ENCODE assay signal across 28 mouse cellular contexts in the genomic region with DNA sequence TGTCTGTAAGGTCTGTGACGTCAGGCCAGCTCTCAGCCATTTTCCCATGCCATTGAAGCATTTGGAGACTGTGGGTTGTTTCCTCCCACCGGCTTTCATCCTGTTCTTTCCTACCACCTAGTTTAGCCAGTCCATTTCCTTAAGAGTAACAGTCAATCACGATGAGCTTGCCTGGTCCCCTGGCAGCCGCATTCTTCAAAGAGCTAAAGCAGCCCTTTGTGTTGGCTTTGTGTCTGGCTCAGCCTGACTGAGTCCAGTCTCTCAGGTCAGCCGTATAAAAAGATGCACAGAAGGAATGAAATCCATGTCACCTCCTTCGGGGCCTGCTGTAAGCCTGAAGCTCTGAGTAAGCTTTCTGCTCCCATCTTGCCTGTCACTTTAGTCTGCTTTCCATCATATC. TPM values are rescaled to one million over a fixed set of nuclear protein-coding genes. Genes with fewer than 3 reads are reported as not detected.
A peak's percentile ranks its signal among the peaks of the same experiment; 100 is the strongest.
DNase-seq lines count a peak whose midpoint lies in the region; ATAC-seq and TF ChIP-seq lines count a peak whose summit lies in the region.
"Had no signal": no experiment of that assay in that cellular context is flagged by ENCODE, and none has a peak within 500 bp of the region (broad histone marks: within the 10 kb centered on the region; RNA-seq: fewer than 3 reads in every experiment).

No protein-coding gene starts in this region.

- 34% methylated on average over 6 of the region's 6 CpGs for WGBS in kidney, embryonic 14.5 days
- WGBS in kidney, adult 2 months = 64% methylated on average over 6 of the region's 6 CpGs
- WGBS in midbrain, embryonic 13.5 days = 10% methylated on average over 6 of the region's 6 CpGs

- TF ChIP-seq POLR2A in kidney, adult 2 months (IDR thresholded peaks at IDR 0.05; ENCODE audit: low read depth, low read length) = no peak
- no peak for TF ChIP-seq POLR2A in brain, embryonic 14.5 days (IDR thresholded peaks at IDR 0.05; ENCODE audit: borderline replicate concordance, extremely low read depth, insufficient read depth, insufficient read length, poor library complexity, severe bottlenecking)

- H3K4me2 ChIP-seq in kidney, embryonic 14.5 days (replicated peaks; ENCODE audit: low read depth, low read length) = no peak overlapping the region
- H3K4me2 ChIP-seq in midbrain, embryonic 13.5 days (replicated peaks) = no peak overlapping the region
- H3K4me2 ChIP-seq: heart, embryonic 12.5 days; limb, embryonic 12.5 days; liver, embryonic 15.5 days; lung, embryonic 14.5 days; midbrain, embryonic 12.5 days; neural tube, embryonic 12.5 days; stomach, embryonic 15.5 days had no signal

- ATAC-seq in kidney, embryonic 14.5 days (ENCODE audit: low FRiP score, low TSS enrichment) = no peak
- peak; percentile 58 for ATAC-seq in midbrain, embryonic 13.5 days
- ATAC-seq: forebrain, postnatal 0 days had no signal

- H3K36me3 ChIP-seq in kidney, embryonic 14.5 days (ENCODE audit: control insufficient read depth, insufficient read depth, low read length) = no peaks in the 10 kb centered on the region
- no peaks in the 10 kb centered on the region for H3K36me3 ChIP-seq in kidney, adult 2 months (ENCODE audit: control insufficient read depth, insufficient read depth, low read length)
- no peaks in the 10 kb centered on the region for H3K36me3 ChIP-seq in midbrain, embryonic 13.5 days
- H3K36me3 ChIP-seq: heart, embryonic 12.5 days; limb, embryonic 12.5 days; liver, embryonic 15.5 days; midbrain, embryonic 12.5 days; neural tube, embryonic 12.5 days; stomach, embryonic 15.5 days had no signal

- H3K9me3 ChIP-seq in kidney, embryonic 14.5 days (ENCODE audit: control insufficient read depth, low read length) = no peaks in the 10 kb centered on the region
- no peaks in the 10 kb centered on the region for H3K9me3 ChIP-seq in midbrain, embryonic 13.5 days
- H3K9me3 ChIP-seq: heart, embryonic 12.5 days; limb, embryonic 12.5 days; liver, embryonic 15.5 days; midbrain, embryonic 12.5 days; neural tube, embryonic 12.5 days; stomach, embryonic 15.5 days had no signal

- no peak for TF ChIP-seq CTCF in kidney, adult 2 months (conservative IDR thresholded peaks at IDR 0.05; ENCODE audit: insufficient read depth, insufficient read length, low read depth, low read length)
- no peak for TF ChIP-seq CTCF in brain, embryonic 14.5 days (IDR thresholded peaks at IDR 0.05; ENCODE audit: borderline replicate concordance, extremely low read depth, insufficient read depth, insufficient read length)

- H3K27ac ChIP-seq in kidney, embryonic 14.5 days (ENCODE audit: low read depth, low read length) = peak overlapping the region; percentile 62; the same call in 1 of the 2 replicates
- H3K27ac ChIP-seq in kidney, adult 2 months (ENCODE audit: insufficient read depth, low read depth, low read length) = no peak overlapping the region
- H3K27ac ChIP-seq in midbrain, embryonic 13.5 days = 0 out of 2 replicates have a peak overlapping the region, but pooled peaks have one; percentile 0
- H3K27ac ChIP-seq: heart, adult 2 months; limb, embryonic 12.5 days; liver, embryonic 15.5 days; midbrain, embryonic 12.5 days; neural tube, embryonic 12.5 days; stomach, embryonic 15.5 days had no signal

- DNase-seq in embryo, embryonic 10 days (ENCODE audit: low spot score) = peak; percentile 66
- no peak for DNase-seq in embryo, embryonic 9.5 days (ENCODE audit: extremely low spot score)
- DNase-seq in kidney, adult 2 months = no peak
- DNase-seq in brain, embryonic 14.5 days (ENCODE audit: low read depth) = peak; percentile 60
- DNase-seq in ovary, postnatal 36 days (ENCODE audit: low spot score) = no peak
- no peak for DNase-seq in yolk sac, embryonic 10.5 days (ENCODE audit: low spot score)
- DNase-seq: adrenal gland, postnatal 10 days; cerebellum, adult 11-12 months; cerebellum, adult 9-11 months; forebrain, postnatal 0 days; heart, adult 2 months; kidney, adult 11 months; kidney, postnatal 25 days; lung, embryonic 14.5 days; lung, postnatal 14 days; right cerebral cortex, postnatal 14 days had no signal

- H3K4me3 ChIP-seq in kidney, embryonic 14.5 days (ENCODE audit: low read length) = no peak overlapping the region
- no peak overlapping the region for H3K4me3 ChIP-seq in kidney, adult 2 months (ENCODE audit: insufficient read depth, low read depth, low read length)
- no peak overlapping the region for H3K4me3 ChIP-seq in midbrain, embryonic 13.5 days (replicated peaks)
- H3K4me3 ChIP-seq: heart, adult 2 months; heart, embryonic 12.5 days; limb, embryonic 12.5 days; liver, embryonic 15.5 days; midbrain, embryonic 12.5 days; myocyte; neural tube, embryonic 12.5 days; stomach, embryonic 15.5 days had no signal

- peaks cover 52% of the 10 kb centered on the region for H3K4me1 ChIP-seq in kidney, embryonic 14.5 days (ENCODE audit: control insufficient read depth, insufficient read depth, low read length)
- peaks cover 19% of the 10 kb centered on the region for H3K4me1 ChIP-seq in kidney, adult 2 months (ENCODE audit: control insufficient read depth, insufficient read depth, low read length)
- H3K4me1 ChIP-seq in midbrain, embryonic 13.5 days (replicated peaks) = peaks cover 7% of the 10 kb centered on the region

- H3K27me3 ChIP-seq in kidney, embryonic 14.5 days (ENCODE audit: control insufficient read depth, insufficient read depth, low read length) = no peaks in the 10 kb centered on the region
- H3K27me3 ChIP-seq in kidney, adult 2 months (replicated peaks; ENCODE audit: control insufficient read depth, insufficient read depth, low read length) = no peaks in the 10 kb centered on the region
- H3K27me3 ChIP-seq in midbrain, embryonic 13.5 days = 0 out of 2 replicates have a peak, but pooled peaks cover 2% of the 10 kb centered on the region
- H3K27me3 ChIP-seq: CH12.LX; heart, embryonic 12.5 days; limb, embryonic 12.5 days; liver, embryonic 15.5 days; neural tube, embryonic 12.5 days; stomach, embryonic 15.5 days had no signal

- no peak overlapping the region for H3K9ac ChIP-seq in kidney, embryonic 14.5 days (ENCODE audit: low read depth, low read length)
- no peak overlapping the region for H3K9ac ChIP-seq in midbrain, embryonic 13.5 days (replicated peaks)
- H3K9ac ChIP-seq: forebrain, postnatal 0 days; heart, embryonic 12.5 days; limb, embryonic 12.5 days; liver, embryonic 15.5 days; lung, embryonic 14.5 days; midbrain, embryonic 12.5 days; neural tube, embryonic 12.5 days; stomach, embryonic 15.5 days had no signal

RNA-seq across cellular contexts. Expression of gene Glrp1, which starts 37.6 kb away (rescaled TPM):
- polyA plus RNA-seq in kidney, embryonic 14.5 days (2014; fragmentation: Nextera tagmentation; extraction: Ambion mirVana) = 0.11 TPM in 1 of 2 replicates, not detected in the other
- not detected in 2 replicates for polyA plus RNA-seq in kidney, adult 2 months (2012; rRNA removed)
- 0.04 TPM in 1 of 2 replicates, not detected in the other for polyA plus RNA-seq in brain, embryonic 14.5 days (2012; rRNA removed)
- polyA plus RNA-seq in midbrain, embryonic 13.5 days (2015; fragmentation: Nextera tagmentation; extraction: Ambion mirVana) = not detected in 2 replicates
- polyA plus RNA-seq: embryonic facial prominence, embryonic 11.5 days; limb, embryonic 12.5 days; midbrain, embryonic 12.5 days; neural tube, embryonic 12.5 days; small intestine, adult 2 months; stomach, embryonic 15.5 days had no signal

Comparison
In these comparisons a context has a peak if more than half of its experiments do, and no peak if none do; other contexts are left out.
1. DNase-seq: peak in embryo, embryonic 10 days (single experiment) and brain, embryonic 14.5 days (single experiment); none in embryo, embryonic 9.5 days (single experiment), kidney, adult 2 months (single experiment), ovary, postnatal 36 days (single experiment) and yolk sac, embryonic 10.5 days (single experiment).